Mouse (Mus musculus) thymus, postnatal 25 days (tissue): ENCODE data around the gene Apoa1.

ENCODE experiments used
- DNase-seq: peaks from one replicate; pipeline ENCODE4 v3.0.0; 2022

The Apoa1 gene

DNA sequence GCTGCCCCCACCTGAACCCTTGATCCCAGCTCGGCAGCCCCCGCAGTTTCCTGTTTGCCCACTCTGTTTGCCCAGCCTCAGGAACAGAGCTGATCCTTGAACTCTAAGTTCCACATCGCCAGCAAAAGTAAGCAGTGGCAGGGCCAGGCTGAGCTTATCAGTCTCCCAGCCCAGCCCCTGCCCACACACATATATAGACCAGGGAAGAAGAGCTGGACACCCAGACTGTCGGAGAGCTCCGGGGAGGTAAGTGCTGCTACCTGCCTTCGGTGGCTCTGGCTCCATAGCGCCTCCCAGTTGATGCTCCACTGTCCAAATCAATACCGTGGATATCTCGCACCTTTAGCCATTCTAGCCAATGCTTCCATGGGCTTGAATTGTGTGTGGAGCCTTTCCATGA is at the start of gene Apoa1:
Gene Apoa1 (plus strand): TSS at position 90 of the 400 bp plus-strand sequence.
- DNase-seq = no peak

DNA sequence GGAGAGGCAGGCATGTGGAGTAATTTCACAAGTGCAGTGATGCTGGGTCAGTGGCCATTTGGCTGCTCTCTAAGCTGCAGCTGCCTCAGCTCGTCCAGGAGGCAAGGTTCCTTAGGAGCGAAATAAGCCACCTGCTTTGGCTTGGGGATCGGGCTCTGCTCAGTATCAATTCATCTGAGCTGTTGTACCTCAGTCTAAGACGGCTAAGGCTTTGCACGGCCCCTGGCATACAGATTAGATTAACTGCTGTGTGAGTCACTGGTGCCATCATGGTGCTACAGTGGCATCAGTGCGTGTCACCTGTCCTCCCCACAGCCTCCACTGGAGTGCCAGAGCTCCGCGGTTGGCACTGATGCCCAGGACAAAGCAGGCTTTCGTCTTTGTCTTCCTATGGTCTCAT is 49.8 kb upstream of the Apoa1 start:
- no peak for DNase-seq

DNA sequence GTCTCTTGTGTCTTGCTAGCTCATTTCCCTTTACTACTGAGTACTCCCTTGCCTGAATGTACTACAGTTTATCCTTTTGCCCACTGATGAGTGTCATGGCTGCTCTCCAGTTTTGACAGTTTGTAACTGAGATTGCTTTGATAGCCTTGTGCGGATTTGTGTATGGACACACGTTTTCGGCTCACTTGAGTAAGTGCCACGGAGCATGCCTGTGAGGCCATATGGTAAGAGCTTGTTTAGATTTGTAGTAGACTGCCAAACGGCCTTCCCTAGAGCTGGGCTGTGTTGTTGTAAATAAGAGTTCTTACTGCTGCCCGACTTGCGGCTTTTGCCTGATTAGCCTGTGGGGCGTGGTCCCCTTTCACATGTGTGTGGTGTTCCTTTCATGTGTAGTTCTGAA is 47.1 kb upstream of the Apoa1 start:
- no peak for DNase-seq

DNA sequence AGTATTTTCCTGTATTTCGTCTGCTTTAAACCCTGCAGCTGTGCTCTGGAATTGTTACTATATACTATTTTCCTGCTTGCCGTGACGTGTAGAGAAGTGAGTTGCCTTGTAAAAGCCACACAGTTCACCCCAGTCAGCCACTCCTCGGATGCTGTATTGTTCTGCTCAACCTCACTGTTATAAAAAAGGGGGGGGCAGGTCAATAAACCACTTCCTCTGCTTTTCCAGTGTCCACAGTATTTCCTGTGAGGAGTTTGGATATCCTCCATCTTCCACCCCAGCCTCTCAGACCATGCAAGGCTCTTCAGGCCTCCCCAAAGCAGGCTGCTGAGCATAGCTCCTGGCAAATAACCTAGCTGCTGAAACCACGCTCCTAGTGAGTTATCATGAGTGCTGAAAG is 43.8 kb upstream of the Apoa1 start:
- no peak for DNase-seq

DNA sequence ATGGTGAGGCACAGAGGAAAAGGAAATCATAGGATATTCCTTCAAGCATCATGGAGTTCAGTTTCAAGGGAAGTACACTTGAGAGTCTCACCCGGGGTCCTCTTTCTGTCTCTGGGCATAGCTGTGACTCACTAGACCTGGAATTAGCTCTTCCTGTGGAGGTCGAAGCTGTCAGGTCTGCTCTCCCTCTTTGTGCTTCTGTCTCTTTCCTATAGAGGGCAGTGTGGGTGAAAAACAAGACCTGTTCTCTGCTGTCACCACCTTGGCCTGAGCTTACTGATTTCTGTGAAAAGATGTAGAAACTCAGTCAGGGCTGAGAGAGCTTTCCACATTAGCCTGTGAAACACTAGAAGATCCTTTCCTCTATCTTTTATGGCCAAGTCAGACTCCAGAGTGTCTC is 43.2 kb upstream of the Apoa1 start:
- DNase-seq = peak; percentile 58

DNA sequence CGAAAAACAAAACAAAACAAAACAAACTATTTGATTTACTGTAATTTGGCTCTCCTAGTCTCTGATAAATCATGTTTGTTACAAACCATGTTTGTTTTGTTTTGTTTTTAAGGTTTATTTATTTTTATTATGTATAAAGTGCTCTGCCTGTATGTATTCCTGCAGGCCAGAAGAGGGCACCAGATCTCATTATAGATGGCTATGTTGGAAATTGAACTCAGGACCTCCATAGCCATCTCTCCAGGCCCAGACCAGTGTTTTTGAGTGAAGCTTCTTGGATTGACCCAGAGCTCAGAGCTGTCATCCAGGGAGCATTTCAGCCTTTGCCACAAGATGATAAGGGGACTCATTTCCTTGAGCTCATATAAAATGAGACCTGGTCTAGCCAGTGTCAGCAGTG is 42.0 kb upstream of the Apoa1 start:
- DNase-seq = no peak

DNA sequence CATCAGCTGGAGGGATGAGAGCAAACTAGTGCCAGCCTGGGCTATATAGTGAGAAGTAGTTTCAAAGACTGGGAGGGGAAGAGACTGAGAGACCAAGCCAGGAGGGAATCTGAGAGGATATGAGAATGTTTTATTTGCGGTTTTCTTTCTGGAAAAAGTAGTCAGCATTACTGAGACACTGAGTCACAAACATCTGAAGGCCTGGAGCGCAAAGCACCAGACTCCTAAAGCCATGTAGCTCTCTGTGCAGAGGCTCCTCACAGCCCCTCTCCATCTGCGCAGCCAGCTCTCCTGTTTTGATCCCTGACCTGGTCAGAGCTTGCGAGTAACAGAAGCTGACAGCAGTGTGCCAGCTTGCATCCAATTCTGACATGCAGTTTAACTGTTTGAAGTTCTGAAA is 40.0 kb upstream of the Apoa1 start:
- DNase-seq = no peak

DNA sequence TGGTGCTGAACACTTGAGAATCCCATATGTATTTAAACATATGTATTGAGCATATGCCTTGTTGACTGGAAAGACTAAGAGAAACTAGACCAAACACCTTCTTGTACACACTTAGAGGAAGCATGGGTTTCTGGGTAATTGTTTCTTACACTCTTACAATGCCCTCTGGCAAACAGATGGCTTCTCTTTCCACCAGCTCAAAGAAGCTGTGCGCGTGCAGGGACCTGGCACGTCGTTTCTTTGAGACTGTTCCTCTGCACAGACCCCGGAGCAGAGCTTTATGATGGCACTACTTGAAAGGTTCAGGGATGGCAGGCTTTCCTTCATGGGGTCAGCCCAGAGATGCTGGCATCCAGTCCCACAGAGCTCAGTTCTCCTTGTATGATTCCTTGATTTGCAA is 39.4 kb upstream of the Apoa1 start:
- no peak for DNase-seq

DNA sequence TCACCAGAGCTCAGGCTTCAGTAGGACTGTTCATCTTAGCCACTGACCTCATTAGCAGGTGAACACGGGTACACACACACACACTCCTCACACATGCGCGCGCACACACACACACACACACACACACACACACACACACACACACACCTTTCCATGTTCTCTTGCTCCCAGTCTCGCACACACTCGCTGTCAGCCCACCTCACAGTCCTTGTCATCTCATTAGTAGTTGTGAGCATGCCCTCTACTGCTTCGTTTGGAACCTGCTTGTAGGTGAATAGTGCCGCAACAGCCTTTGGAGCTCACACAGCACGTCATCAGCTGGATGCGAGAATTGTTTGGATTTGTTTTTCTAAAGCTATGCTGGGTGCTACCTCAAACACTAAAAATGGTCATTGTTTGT is 39.0 kb upstream of the Apoa1 start:
- DNase-seq = no peak

DNA sequence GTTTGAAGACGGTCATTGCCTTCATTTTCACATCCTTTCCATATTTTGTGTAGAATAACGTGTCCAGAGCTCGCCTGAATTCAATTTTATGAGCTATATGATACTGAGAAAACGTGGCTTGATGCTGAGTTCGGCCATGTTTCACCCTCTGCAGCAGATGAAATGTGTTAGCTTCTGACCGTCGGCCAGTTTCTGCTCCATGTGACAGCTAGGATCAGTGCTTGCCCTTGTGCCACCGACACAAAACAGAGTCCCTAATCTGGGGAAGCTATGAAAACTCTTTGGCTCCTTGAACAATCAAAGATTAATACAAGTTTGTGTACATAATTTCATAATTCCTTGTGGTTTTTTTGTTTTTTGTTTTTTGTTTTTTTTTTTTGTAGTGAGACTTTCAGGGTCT is 37.1 kb upstream of the Apoa1 start:
- no peak for DNase-seq

DNA sequence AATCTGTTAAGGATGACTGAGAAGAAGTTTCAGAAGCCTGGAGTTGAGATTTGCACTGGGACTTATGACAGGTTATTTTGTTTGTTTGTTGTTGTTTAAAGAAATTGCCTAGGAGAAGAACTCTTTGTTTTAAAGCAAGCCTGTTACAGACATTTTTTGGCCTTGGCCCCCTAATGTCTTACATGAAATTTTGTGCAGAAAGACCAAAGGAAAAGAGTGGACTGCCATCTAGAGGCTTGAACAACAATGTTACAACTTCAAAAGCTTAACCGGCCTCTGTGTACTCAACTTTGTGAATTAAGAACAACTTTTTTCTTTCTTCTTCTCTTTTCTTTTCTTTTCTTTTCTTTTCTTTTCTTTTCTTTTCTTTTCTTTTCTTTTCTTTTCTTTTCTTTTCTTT is 36.7 kb upstream of the Apoa1 start:
- DNase-seq = peak; percentile 16

DNA sequence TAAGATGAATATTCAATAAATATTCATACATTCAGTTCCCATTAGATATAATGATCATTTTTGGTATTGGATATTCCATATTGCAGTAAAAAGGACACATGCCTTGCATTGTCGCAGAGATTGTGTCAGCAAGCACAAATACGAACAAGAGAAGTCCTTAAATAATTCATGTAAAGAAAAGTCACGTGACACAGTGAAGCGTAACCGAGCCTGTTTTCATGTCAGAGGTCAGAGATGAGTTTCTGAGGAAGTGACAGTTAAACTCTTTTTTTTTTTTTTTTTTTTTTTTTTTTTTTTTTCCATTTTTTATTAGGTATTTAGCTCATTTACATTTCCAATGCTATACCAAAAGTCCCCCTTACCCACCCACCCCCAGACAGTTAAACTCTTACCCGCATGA is 35.7 kb upstream of the Apoa1 start:
- no peak for DNase-seq

DNA sequence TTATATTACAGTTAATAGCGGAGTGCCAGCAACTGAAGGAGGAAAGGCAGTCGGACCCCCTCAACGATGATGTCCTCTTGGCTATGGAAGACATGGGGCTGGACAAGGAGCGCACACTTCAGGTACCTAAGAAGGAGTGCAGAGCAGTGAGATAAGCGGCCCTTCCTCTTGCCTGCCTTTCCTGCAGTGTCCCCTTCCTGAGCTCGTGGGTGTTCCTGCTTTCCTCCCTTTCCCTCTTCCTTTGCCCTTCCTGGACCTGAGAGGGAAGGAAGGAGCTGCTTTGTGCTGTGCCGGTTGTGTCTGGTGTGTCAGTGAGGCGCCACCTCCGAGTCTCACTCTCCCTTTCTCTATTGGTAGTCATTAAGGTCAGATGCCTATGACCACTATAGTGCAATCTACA is 33.6 kb upstream of the Apoa1 start:
- no peak for DNase-seq

DNA sequence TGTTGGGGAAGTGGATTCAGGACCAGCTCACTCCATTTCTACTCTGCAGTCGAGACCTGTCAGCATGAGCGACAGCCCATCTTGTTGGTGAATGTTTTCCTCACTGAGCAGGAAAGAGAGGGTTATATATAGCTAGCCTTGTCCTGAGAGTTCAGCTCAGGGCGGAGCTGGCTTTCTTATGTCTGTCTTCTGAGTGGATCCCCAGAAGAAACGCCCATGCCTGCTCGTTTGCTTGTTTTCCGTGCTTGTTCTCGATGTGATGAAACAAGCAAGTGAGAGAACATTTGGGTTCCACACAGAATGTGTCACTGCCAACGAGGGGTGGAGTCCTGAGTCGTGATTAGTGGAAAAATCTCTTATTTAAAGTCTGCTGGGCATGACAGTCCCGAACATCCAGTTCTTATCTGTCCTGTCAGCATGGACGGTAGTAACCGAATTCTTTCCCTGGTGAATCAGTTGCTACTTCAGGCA is 31.6 kb upstream of the Apoa1 start:
- no peak for DNase-seq

DNA sequence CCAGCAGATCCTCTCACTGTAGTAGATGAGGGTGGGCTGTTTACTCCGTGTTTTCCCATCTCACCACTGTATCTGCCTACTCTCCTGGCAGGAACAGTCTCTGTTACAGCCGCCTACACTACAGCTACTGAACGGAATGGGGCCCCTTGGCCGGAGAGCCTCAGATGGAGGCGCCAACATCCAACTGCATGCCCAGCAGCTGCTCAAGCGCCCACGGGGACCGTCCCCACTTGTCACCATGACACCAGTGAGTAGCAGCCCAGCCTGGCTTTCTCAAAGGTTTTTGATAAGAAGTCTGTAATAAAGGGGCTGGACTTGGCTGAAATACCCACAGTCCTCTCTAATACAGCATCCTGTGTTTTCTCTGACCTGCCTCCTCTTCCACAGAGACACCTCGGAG is 29.9 kb upstream of the Apoa1 start:
- no peak for DNase-seq

DNA sequence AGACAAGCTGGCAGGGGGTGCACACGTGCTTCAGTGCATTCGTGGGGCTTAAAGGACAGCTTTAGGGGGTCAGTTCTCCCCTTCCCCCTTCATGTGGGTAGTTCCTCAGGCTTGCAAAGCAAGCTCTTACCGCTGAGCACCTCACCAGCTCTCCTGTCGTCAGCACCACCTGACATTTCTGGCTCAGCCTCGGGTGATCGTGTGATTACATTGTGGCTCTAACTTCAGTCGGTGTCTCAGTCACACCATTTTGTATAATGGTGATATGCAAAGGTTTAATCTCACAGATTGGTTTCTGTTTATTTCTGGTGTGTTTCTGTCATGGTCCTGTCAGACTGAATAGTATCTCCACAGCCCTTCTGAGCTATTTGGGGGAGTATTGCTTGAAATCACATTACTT is 29.4 kb upstream of the Apoa1 start:
- DNase-seq = no peak

DNA sequence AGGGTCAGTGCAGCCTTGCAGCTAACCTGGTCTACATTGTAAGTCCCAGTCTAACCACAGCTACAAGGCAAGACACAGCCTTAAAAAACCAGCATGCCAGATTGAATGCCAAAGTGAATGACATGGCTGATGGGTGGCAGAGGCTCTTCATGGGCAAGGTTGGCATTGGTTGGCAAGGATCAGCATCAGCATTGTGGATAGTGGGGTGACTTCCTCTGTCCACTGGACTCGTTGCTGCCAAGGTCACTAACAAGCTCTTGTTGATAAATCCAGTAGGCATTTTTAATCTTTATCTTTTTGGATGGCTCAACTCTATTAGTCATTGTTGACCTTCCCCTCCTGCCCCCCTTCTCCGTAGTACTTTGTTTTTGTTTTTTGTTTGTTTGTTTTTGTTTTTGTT is 28.8 kb upstream of the Apoa1 start:
- no peak for DNase-seq

DNA sequence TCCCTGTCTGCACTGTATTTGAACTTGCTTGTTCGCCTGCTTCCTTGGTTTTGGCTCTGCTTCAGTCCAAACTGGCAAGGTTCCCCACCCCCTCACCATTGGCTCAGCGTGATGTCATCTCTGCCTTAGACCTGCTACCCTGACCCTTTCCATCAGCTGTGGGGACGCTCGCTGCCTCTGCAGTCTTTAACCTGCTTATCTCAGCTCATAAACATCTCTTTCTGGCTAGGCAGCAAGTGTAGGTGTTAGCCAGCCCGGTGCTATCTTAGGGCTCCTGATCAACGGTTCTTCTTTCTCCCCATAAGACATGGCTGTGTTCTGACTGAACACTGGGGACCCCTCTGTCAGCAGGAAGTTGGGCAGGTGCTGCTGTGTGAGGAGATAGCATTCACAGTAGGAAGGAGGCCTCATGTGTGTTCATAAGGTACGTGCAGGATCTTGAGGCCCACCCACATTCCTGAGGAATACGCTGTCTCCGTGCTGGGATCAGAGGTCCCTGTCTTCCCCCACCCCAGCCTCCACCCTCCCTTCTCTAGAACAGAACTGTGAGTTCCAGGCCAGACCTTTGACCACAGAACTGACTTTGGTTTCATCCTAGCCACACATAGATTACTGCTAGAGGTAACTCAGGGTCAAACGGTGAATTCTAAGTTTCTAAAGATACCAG is 21.4 kb upstream of the Apoa1 start:
- no peak for DNase-seq

DNA sequence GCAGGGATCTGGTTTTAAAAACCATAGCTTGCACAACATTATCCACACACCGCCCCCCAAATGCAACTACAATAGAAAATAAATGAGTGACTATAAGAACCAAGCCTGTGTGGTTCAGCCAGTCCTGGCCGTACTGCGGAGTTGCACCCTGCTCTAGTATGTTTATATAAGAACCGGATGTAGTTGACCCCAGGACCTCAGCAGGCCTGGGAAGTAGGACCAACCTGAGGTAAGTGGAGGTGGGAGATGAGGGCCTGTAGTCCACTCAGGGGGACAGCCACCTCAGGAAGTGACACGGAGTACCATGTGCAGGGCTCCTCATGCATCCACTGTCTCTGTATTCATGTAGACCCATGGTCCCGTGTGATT is 20.9 kb upstream of the Apoa1 start:
- no peak for DNase-seq

DNA sequence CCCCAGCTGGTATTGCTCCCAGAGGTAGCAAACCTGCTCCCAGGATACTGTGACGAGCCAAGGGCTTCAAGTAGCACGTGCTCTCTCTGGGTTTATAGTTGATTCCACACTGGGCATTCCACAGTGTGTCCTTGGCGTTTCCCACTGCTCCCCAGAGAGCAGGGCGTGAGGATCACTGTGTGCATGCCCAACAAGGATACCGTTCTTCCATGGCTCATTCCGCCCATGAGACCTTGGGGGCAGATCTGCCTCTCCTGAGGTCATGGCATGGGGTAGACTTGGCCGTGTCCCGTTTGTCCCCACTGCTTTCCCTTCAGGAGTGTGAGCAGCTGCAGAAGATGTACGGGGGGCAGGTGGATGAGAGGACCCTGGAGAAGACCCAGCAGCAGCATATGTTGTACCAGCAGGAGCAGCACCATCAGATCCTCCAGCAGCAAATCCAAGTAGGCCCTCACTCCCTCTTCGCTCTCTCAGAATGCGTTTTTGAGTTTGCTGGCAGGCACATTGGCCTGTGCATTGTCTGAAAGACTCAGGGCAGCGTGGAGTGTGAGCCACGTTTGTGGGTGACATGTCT is 19.9 kb upstream of the Apoa1 start:
- DNase-seq = no peak

DNA sequence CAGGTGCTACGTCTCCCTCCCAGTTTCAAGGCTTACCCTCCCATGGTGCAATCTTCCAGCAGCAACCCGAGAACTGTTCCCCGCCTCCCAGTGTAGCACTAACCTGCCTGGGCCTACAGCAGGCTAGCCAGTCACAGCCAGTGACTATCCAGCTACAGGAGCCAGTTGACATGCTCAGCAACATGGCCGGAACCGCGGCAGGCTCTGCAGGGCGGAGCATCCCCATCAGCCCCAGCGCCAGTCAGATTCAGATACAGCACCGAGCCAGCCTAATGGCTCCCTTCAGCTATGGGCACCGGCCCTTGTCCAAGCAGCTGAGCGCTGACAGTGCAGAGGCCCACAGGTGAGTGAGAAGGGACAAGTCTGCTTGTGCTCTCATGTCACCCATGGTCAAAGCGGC is 17.9 kb upstream of the Apoa1 start:
- no peak for DNase-seq

DNA sequence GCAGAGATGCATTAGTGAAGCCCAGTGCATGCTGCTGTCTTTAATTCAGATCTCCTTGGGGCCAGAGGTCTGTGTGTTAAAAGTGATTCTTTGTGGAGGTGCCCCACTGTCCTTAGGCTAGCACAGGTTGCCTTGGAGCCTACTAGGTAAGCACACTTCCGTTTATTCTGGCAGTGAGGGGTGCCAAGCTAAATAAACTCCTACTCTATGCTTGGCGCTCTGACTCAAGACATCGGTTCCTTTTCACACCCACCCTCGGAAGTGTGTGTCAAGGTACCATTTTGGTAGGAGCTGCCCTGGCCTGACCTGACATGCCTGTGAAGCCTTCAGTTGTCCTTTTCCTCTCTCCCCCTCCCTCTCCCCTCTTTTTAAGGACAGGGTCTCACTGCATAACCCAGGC is 14.1 kb upstream of the Apoa1 start:
- DNase-seq = no peak

DNA sequence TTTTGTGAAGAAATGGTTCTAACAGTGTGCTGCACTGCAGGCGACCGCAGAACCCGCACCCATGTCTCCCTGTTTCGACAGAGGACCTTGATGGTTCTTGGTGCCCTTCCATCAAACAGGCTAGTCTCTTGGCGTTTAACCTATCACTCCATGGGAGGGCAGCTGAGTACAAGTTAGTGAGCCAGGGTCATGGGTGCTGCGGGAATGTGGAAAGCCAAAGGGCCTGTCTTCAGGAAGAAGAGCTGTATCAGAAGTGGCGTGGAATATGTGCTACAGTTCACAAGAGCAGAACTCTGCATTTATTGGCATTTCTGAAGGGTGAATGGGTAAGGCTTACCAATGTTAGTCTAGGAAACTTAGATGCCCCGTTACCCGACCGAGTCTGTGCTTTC is 13.4 kb upstream of the Apoa1 start:
- DNase-seq = no peak

DNA sequence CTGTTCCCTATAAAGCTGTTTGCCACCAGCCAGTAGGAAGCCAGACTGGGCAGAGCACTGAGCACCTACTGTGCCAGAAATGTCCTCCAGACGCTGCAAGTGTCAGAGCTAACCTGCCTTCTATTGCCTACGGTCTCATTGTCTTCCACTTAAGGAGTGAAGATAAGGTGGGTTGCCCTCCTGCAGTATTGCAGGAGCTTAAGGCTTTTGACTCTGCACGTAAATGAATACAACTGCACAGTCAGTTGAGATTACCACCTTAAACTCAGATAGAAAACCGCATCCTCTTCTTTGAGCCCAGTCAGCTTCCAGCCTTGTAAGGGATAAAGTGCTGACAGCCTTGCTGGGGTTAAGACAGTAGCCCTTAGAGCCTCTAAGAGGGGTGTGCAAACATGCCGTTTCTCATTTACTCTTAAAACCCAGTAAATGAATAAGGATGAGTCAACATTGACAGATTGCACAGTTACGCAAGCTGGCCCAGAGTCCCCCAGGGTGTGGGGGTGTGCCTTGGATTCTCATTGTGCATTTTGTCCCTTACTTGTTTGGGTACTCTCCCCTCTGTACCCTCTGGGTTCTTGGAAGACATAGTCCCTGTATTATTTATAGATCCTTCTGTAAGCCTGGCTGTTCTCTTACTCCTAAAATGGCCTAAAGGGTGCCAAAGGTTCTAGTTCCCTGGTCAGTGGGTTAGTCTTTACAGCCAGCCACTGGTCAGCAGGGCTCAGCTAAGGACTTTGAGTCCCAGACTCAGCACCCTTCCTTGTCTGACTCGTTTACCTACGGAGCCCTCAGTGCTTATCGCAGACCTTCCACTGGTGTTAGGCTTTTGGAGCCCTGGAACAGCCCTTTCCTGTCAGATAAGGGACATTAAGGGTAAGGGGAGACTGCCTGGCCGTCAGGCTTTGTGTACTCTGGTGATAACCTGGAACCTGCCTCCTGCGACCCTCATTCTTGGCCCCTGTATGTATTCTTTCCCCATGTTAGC is 12.8 kb upstream of the Apoa1 start:
- DNase-seq = no peak
